Mouse (Mus musculus): Measurements from ENCODE around the gene Pde9a.

The Pde9a gene

DNA sequence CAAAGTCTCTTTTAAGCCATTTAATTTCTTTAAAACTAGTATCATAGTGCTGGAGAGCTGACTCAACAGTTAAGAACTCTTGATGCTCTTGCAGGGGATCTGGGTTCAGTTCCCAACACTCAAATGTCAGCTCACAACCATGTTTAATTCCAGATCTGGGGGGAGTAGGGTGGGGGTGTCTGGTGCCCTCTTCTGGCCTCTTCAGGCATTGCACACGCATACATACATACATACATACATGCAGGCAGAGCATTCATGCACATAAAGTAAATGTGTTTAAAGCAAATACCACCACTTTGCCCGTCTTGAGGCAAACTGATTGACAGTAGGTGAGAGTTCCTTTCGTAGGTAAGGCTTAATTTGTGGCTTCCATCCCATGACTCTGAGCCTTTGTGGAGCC, 80.8 kb downstream of the Pde9a start:
- in situ Hi-C loops (cut with MboI): no loop called here

DNA sequence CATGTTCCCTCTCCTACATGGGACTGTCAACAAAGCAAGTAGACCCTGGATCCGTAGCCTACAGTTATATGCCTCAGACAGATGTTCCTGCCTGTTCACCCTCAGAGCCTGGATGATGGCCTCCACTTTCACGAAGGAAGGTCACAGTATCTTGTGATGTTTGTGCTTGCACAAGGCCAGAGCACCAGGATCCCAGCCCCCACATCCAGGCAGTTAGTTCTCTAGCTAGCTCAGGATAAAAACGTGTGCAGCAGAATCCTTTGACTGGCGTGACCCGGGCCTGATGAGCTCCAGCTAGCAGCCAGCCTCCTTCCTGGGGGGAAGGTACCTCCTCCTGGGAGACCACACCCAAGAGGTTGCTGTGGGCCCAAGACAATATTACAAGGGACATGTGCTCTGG, 82.5 kb downstream of the Pde9a start:
- in situ Hi-C loops (cut with MboI): no loop called here

- in situ Hi-C loops (cut with MboI): no loop called here
Measured at GRCm38 (mm10) chr17:31470766-31471418, 84.9 kb downstream of the Pde9a start.

DNA sequence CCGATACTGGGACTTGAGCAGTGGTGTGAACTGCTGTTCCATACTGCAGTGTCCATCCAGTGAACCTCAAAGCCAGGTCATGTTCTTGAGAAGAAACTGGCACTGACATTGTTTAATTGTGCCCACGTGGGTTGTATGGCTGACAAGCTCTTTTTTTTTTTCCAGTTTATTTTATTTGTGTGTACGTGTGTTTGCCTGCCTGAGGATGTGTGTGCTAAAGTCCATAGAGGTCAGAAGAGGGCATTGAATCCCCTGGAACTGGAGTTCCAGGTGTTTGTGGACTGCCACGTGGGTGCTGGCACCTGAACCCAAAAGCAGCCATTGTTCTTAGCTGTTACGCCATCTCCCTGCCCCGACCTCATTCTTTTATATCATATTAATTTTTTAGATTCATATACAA, 88.4 kb downstream of the Pde9a start:
- in situ Hi-C loops (cut with MboI): no loop called here

DNA sequence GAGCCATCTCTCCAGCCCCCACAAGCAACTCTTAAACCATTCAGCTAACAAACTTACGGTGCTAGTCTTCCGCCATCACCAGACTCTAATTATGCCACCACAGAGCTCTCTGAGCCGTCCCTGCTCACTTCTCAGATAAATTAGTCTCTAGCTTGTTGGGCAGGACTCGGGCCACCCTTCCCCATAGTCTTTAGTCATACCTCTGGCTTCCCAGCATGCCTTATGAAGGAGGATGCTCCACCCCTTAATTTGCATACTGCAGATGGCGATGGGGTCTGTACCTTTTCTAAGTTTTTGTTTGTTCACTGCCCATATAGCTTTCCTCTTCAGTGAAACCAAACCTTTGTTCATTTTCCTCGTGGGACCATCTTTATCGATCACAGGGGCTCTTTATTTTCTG, 92.6 kb downstream of the Pde9a start:
- in situ Hi-C loops (cut with MboI): no loop called here

DNA sequence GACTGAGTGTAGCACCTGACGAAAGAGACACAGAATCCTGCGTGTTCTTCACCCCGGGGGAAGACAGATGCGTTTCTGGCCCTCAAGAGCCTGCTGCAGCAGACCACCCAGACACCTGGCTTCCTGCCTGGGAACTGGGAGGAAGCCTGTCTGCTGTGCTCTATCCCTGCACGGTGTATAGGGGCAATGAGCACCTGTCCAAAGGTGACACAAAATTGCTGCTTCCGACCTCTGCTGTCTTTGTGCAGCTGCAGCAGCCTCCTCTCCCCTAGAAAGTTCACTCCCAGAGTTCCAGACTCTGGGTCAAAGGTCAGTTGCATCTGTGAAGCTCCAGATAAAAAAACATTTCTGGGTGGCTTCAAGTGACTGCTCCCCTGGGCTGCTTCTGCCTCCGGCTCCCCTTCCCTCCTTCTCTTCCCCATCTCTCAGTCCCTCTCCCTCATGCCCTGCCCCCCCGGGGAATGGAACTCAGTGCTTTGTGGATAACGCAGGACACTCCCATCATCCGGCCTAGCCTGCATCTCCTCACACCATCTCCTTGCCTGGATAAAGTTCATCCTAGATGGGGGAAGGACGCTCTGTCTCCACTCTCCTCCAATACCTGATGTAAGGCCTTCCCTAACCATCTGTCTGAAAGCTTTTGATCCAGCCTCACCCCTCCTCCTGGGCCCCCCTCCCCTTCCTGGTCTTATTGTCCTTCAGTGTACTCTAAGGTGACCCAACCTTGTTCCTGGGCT, 93.3 kb downstream of the Pde9a start:
- in situ Hi-C loops (cut with MboI): no loop called here

GRCm38 (mm10) chr17:31486616-31487198, 100.7 kb downstream of the Pde9a start:
- in situ Hi-C loops (cut with MboI): no loop called here

- in situ Hi-C loops (cut with MboI): no loop called here
Measured at GRCm38 (mm10) chr17:31487433-31488060, 101.5 kb downstream of the Pde9a start.

- in situ Hi-C loops (cut with MboI): no loop called here
Measured at GRCm38 (mm10) chr17:31491355-31491754, 105.3 kb downstream of the Pde9a start.

DNA sequence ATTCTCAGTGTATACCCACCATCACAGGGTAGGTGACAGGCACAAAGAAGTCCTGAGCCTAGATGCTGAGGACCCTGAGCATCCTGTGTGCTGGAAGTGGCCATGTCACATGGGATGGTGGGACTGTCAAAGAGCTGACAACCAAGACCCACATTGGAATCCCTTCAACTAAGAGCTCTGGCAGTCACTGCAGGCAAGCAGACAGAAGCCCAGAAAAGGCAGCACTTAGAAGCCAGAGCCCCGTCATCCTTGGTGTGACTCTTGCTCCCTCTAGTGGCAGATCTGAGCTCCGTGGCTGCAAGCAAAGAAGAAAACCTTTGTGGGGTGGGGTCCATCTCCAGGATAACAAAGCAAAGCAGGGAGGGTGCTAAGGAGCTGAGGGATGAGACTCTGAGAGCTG, 106.4 kb downstream of the Pde9a start:
- in situ Hi-C loops (cut with MboI): no loop called here

DNA sequence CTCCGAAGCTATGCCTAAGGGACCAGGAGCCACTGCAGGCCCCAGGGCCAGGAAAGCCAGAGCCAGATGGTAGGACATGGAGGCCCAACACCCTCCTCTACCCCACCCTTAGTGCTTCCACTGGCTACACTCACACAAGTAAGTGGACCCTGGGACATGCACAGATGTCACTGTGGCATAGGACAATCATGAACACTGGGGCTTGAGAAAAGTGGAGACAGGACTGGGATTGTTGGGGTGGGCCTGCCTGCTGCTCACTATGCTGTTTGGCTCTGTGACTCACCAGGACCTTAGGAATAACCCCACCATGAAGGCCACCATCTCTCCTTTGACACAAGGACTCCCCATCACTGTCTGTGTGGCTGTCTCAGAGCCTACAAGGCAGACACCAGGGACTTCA, 109.0 kb downstream of the Pde9a start:
- in situ Hi-C loops (cut with MboI): no loop called here

DNA sequence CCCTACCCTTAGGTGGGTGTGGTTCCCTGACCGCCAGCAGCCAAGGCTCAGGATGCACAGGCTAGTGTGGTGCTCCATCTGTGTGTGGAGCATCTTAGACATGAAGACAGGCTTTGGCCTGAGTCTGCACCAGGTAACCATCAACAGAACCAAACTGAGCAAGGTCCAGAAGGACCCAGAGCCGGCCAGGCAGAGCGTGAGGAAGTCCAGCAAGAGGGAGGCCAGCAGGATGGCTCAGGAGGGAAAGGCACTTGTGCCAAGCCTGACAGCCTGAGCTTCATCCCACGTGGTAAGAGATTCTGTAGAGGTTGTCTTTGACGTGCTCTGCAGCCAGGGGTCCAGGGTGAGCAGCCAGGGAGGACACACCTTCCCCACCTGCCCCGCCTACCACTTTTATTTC, 111.7 kb downstream of the Pde9a start:
- in situ Hi-C loops (cut with MboI): no loop called here

DNA sequence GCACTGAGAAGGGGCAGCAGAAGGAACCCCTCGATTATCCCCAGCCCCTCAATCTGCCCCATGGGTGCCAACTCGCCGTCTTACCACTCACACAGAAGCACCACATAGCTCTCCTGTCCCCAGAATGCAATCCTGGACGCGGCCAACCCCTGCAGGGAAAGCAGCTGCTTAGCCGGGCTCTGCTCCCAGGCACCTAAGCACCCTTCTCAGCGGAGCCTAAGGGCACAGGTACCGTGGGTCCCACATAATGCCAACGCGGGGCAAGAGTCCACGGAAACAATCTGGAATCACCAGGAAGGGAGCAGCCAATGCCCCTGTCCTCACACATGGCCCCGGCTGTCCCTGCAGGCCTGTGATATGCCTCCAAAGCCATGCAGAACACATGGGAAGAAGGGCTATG, 113.7 kb downstream of the Pde9a start:
- in situ Hi-C loops (cut with MboI): no loop called here

DNA sequence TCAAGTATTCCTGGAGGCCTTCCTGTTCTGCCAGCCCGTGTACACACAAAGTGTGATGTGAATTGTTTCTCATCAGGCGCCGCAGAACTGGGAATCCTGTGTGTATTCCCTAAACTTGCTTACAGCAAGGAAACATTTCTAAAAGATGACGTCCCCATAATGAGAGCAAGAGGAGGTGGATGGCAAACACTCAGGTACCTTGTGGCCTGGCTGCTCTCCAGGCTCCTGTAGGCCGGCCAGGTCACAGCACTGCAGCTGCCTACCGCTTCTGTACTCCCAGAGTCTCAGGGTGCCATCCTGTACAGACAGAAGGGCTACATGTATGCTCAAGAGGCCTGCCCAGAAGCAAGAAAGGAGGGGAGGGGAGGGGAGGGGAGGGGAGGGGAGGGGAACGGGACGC, 114.4 kb downstream of the Pde9a start:
- in situ Hi-C loops (cut with MboI): no loop called here

GRCm38 (mm10) chr17:31500908-31501307, 114.9 kb downstream of the Pde9a start:
- in situ Hi-C loops (cut with MboI): no loop called here

DNA sequence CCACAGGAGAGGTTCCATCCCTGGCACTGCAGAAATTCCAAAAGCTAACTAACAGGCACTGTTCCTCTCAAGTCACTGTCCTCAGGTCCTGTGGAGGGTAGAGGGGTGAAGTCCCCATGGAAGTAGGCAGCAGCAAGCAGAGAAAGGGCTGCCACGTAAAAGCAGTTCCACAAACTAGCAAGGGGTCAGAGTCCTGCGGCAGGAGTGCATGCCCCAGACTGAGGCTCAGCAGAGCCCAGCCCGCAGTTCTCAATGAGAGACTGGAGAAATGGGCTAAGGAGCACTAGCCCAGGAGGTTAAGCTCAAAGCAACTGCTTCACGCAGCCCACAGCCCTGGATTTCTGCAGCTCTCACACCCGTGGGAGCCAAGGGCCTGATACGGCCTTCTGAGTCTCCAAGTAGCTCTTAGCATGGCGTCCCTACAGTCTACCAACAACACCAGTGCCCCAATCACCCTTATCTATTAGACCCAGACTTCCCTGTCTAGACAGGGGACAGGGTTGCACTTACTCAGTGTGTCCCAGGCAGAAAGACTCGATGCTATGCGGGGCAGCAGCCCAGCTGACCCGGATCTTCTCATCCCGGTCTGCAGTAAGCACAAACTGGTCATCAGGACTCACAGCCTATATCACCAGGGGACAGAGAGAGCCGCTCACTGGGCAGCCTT, 116.4 kb downstream of the Pde9a start:
- in situ Hi-C loops (cut with MboI): no loop called here

DNA sequence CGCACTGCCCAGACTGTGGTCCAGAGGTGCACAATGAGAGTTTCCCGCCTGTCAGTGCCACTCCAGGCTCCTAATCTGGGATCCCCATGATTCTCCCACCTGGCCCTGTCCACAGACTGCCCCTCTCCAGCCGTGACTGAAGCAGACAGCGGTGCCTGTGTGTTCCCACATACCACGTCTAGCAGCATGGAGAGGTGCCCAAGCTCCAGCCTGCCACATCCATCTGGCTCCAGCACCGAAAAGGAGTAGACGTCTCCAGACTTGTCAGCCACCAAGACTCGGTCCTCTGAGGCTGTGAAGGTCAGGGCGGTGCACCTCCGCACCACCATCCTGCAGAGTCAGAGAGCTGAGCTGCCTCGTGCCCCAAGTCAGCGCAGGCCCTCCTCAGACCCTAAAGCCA, 117.3 kb downstream of the Pde9a start:
- in situ Hi-C loops (cut with MboI): no loop called here

- in situ Hi-C loops (cut with MboI): no loop called here
Measured at GRCm38 (mm10) chr17:31503936-31504335, 117.9 kb downstream of the Pde9a start.

DNA sequence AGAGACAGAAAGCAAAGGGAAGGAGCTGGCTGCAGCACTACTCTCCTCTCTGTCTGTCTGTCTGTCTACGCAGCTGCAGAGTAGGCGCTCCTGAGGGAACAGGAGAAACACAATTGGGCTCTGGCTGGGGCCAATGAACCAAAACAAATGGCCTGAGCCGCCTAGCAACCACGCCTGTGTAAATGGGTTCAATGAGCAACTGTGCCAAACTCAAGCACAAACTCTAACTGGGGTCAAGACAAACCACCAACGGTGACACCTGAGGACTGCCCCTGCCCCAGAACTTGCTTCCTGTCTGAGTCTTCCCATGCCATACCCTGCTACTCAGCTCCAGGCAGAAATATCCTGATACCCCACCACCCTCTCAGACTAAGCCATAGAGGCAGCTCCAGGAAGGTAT, 119.0 kb downstream of the Pde9a start:
- in situ Hi-C loops (cut with MboI): no loop called here

DNA sequence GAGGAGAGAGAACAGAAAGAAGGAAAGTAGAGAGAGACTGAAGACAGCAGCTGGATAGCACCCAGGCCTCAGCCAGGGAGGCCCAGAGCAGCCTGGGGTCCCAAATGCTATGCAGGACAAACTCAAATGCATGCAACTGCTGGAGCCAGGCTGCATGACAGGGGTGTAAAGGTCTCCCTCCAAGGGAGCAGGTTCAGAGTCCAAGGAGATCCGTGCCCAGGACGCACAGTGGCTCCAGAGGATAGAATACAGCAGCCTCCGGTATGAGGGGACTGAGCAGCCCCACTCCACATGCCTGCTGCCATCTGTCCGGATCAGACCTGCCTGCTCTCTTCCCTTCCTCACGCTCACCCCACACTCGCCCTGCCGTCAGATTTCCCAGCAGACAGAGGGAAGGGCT, 120.3 kb downstream of the Pde9a start:
- in situ Hi-C loops (cut with MboI): no loop called here

DNA sequence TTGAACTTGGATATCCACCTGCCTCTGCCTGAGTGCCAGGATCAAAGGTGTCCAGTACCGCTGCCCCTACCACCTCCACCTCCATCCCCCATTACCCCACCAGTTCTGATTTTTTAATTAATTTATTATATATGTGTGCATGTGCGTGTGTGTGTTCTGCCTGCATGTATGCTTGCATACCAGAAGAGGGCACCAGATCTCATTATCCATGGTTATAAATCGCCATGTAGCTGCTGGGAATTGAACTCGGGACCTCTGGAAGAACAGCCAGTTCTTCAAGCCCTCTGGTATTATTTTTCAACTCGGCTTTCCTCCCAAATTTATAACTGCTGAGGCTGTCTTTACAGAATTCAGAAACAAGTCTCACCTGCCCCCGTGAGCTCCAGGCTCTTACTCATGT, 124.9 kb downstream of the Pde9a start:
- in situ Hi-C loops (cut with MboI): no loop called here

DNA sequence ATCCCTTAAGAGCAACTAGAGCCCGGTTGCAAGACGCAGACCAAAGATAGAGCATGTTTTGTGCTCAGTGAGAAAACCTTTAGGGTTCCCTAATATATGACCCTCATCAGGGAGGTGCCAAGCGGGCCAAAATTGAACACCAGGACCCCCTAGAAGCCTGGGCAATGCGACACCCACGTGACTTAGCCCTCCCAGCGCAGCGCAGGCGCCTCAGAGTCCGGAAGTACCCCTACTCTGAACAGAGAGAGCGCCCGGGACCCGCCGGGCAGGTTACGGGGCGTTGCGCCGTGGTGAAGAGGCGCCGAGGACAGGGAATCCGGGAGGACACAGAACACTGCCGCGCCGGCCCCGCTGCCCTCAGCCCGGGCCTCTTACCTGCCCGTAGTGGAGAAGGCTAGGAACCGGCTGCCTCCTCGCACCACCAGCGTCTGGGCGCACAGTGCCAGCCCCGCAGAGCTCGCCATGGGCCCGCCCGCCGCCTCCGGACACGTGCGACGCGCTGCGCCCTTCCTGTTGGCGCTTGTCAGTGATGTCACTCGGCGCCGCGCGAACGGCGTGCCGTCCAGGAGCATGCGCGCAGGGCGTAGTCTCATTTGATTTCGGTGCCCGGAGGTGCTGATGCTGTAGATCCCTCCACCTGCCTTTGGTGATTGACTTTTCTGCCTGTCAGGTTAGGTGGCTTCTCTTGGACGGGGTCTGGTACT, 125.9 kb downstream of the Pde9a start:
- in situ Hi-C loops (cut with MboI): no loop called here
